Mouse (Mus musculus): ENCODE results near the gene AL731706.2. TPM values are rescaled to one million over a fixed set of nuclear protein-coding genes. Genes with fewer than 3 reads are reported as not detected.
A peak's percentile ranks its signal among the peaks of the same experiment; 100 is the strongest.

The AL731706.2 gene
- polyA plus RNA-seq (2015; fragmentation: Nextera tagmentation; extraction: Ambion mirVana), result 17.8 and 27.2 TPM in 2 replicates

GRCm38 (mm10) chr2:136885579-136885978 is at the start of gene AL731706.2:
Gene AL731706.2, minus strand, starts transcription at chr2:136885679.
- no peak for ATAC-seq
- H3K4me3 ChIP-seq (ENCODE audit: low read depth, low read length), result no peak within 1 kb of the TSS
- H3K9ac ChIP-seq (ENCODE audit: low read depth, low read length), result no peak within 1 kb of the TSS
- no peaks in the 10 kb centered on the region for H3K27me3 ChIP-seq (ENCODE audit: control insufficient read depth, insufficient read depth, low read depth, low read length)
- peaks cover 12% of the 10 kb centered on the region for H3K4me1 ChIP-seq (ENCODE audit: control insufficient read depth, insufficient read depth, low read length)
- peaks cover 10% of the 10 kb centered on the region; the same call in 1 of the 2 replicates for H3K36me3 ChIP-seq (ENCODE audit: control insufficient read depth, insufficient read depth, low read length)
- WGBS, result 97% methylated on average over 2 of the region's 2 CpGs
- no peak within 1 kb of the TSS for H3K27ac ChIP-seq (ENCODE audit: low read length)
- no peaks in the 10 kb centered on the region for H3K9me3 ChIP-seq (replicated peaks; ENCODE audit: control insufficient read depth, low read length, poor library complexity, severe bottlenecking)
- no peak within 1 kb of the TSS for H3K4me2 ChIP-seq (ENCODE audit: low read length)

DNA sequence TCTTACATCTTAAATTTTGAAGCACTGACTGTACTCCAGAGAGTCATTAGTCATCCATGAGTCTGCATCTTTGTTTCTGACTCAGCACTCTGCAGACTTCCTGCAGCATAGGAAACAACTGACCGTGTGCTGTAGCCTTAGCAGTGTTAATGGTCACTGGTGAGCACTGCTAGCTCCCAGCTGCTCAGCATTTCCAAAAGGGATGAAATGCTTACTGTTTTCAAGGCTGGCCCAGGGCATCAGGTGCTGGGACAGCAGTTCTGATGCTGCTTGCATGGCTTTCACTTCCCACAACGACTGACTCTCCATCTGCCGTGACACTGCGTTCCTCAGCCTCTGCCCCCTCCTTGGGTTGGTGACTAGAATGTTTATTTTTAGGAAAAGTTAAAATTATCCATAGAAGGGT is 35.5 kb upstream of the AL731706.2 start:
- H3K27ac ChIP-seq (ENCODE audit: low read length), result no peak overlapping the region
- H3K9ac ChIP-seq (ENCODE audit: low read depth, low read length), result no peak overlapping the region
- H3K4me1 ChIP-seq (ENCODE audit: control insufficient read depth, insufficient read depth, low read length), result no peaks in the 10 kb centered on the region
- H3K36me3 ChIP-seq (ENCODE audit: control insufficient read depth, insufficient read depth, low read length), result no peaks in the 10 kb centered on the region
- 73% methylated on average over 4 of the region's 4 CpGs for WGBS
- no peak overlapping the region for H3K4me2 ChIP-seq (ENCODE audit: low read length)
- no peaks in the 10 kb centered on the region for H3K27me3 ChIP-seq (ENCODE audit: control insufficient read depth, insufficient read depth, low read depth, low read length)
- ATAC-seq, result no peak
- H3K4me3 ChIP-seq (ENCODE audit: low read depth, low read length), result no peak overlapping the region
- H3K9me3 ChIP-seq (replicated peaks; ENCODE audit: control insufficient read depth, low read length, poor library complexity, severe bottlenecking), result no peaks in the 10 kb centered on the region

DNA sequence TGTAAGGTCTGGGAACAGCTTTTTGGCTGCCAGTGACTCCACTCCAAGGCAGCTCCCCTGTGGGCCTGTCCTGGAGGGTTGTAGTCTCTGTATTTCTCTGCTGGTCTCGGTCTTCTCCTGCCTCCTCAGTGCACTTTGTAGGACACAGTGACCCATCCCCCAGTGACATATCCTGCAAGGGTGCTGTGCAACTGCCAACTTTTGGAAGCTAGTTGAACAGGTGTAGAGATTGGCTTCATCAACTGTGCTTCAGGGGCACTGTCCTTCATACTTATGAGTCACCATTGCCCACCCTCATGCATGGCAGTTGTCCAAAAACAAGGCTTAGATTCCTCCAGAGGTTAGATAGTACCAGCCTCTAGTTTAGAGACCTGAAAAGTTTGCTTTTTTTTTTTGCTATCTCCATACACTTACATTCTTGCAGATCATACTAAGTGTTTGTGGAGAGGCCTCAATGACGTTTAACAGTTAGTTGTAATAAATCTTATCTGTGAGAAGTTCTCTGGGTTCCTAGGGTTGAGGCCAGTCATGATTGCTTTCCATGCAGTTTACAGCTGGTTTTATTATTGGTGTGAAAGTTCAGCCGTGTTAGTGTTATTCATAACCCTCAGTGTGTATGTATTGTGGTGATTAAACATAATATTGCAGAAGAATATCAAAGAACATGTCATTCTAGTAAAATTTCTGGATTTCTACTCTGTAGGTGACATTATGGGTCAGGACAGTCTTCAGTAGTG is 34.9 kb upstream of the AL731706.2 start:
- H3K27ac ChIP-seq (ENCODE audit: low read length), result no peak overlapping the region
- no peaks in the 10 kb centered on the region for H3K36me3 ChIP-seq (ENCODE audit: control insufficient read depth, insufficient read depth, low read length)
- 92% methylated on average over 3 of the region's 3 CpGs for WGBS
- H3K4me1 ChIP-seq (ENCODE audit: control insufficient read depth, insufficient read depth, low read length), result no peaks in the 10 kb centered on the region
- no peak for ATAC-seq
- H3K9ac ChIP-seq (ENCODE audit: low read depth, low read length), result no peak overlapping the region
- H3K4me2 ChIP-seq (ENCODE audit: low read length), result no peak overlapping the region
- H3K27me3 ChIP-seq (ENCODE audit: control insufficient read depth, insufficient read depth, low read depth, low read length), result no peaks in the 10 kb centered on the region
- H3K4me3 ChIP-seq (ENCODE audit: low read depth, low read length), result no peak overlapping the region
- H3K9me3 ChIP-seq (replicated peaks; ENCODE audit: control insufficient read depth, low read length, poor library complexity, severe bottlenecking), result no peaks in the 10 kb centered on the region

DNA sequence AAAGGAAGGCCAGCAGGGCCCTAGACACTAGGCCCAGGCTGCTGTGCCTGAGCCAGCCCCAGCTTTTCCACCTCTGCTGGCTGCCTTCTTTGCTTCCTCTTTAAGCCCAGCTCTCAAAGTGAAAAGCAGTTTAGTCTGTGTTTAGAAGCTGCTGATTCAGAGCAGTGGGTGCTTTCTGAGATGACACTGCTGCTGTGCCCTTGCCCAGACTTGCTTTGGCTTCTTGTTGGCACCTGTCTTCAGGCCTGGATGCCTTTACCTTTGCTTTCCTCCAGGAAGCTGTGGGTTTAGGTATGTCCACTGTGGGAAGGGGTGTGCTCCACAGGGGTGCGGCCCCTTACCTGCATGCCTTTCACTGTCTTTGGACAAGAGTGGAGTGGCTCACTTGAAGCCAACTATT is 34.0 kb upstream of the AL731706.2 start:
- H3K4me1 ChIP-seq (ENCODE audit: control insufficient read depth, insufficient read depth, low read length), result no peaks in the 10 kb centered on the region
- H3K36me3 ChIP-seq (ENCODE audit: control insufficient read depth, insufficient read depth, low read length), result no peaks in the 10 kb centered on the region
- no peak overlapping the region for H3K4me2 ChIP-seq (ENCODE audit: low read length)
- H3K27ac ChIP-seq (ENCODE audit: low read length), result no peak overlapping the region
- no peaks in the 10 kb centered on the region for H3K9me3 ChIP-seq (replicated peaks; ENCODE audit: control insufficient read depth, low read length, poor library complexity, severe bottlenecking)
- no peak overlapping the region for H3K4me3 ChIP-seq (ENCODE audit: low read depth, low read length)
- no peak for ATAC-seq
- WGBS, result 96% methylated on average over 1 of the region's 1 CpGs
- no peaks in the 10 kb centered on the region for H3K27me3 ChIP-seq (ENCODE audit: control insufficient read depth, insufficient read depth, low read depth, low read length)
- no peak overlapping the region for H3K9ac ChIP-seq (ENCODE audit: low read depth, low read length)

DNA sequence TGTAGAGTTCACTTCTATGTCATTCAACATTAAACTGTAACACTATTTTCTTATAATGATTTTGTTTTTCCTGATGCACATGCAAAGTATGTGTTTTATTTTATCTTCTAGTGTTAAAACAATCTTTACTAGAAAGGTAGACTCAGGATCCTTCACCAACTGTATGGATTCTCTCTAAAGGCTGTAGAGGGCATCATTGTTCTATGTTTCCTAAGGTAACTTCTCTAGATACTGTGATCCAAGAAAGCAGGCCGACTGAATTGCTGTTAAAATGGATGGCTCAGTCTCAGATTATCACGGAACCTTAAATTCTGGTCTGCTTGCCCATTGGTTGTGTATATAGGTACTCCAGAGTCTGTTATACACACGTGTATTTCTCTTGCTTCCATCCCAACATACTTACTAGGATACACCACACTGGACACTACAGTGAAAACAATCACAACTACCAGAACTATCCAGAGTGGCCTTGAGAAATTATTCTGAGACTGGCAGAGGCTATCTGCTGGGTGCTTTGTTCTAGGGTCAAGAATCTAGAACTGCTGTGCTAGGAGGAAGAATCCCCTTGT is 28.9 kb upstream of the AL731706.2 start:
- no peaks in the 10 kb centered on the region for H3K27me3 ChIP-seq (ENCODE audit: control insufficient read depth, insufficient read depth, low read depth, low read length)
- no peaks in the 10 kb centered on the region for H3K9me3 ChIP-seq (replicated peaks; ENCODE audit: control insufficient read depth, low read length, poor library complexity, severe bottlenecking)
- WGBS, result 44% methylated on average over 3 of the region's 3 CpGs
- no peaks in the 10 kb centered on the region for H3K36me3 ChIP-seq (ENCODE audit: control insufficient read depth, insufficient read depth, low read length)
- no peak overlapping the region for H3K27ac ChIP-seq (ENCODE audit: low read length)
- H3K4me1 ChIP-seq (ENCODE audit: control insufficient read depth, insufficient read depth, low read length), result no peaks in the 10 kb centered on the region; the same call in 1 of the 2 replicates
- H3K4me3 ChIP-seq (ENCODE audit: low read depth, low read length), result no peak overlapping the region
- H3K9ac ChIP-seq (ENCODE audit: low read depth, low read length), result no peak overlapping the region
- no peak overlapping the region for H3K4me2 ChIP-seq (ENCODE audit: low read length)
- peak; percentile 84 for ATAC-seq

DNA sequence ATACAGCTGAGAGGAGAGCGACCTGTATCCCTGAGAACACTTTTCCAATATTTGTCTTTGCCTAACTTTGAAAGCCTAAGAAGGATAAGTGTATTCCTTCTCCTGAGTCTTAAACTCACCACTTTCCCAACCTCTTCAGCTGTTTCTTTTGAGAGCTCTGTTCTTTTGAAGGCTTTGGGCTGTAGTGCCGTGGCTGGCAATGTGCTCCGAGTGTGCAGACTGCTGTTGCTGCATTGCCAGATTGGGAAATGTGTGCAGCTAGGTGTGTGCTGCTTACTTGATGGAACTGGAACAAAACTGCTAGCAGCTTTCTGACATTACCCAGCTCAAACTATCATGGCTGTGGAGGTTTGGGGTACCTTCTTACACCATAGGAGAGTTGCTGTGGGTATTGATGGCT is 27.5 kb upstream of the AL731706.2 start:
- Histone ChIP-seq H3K4me1 (ENCODE audit: control insufficient read depth, insufficient read depth, low read length) (no peaks in the 10 kb centered on the region; the same call in 1 of the 2 replicates), H3K27ac (ENCODE audit: low read length) (no peak overlapping the region), H3K27me3 (ENCODE audit: control insufficient read depth, insufficient read depth, low read depth, low read length) (no peaks in the 10 kb centered on the region), H3K9me3 (replicated peaks; ENCODE audit: control insufficient read depth, low read length, poor library complexity, severe bottlenecking) (no peaks in the 10 kb centered on the region), H3K4me2 (ENCODE audit: low read length) (no peak overlapping the region), H3K36me3 (ENCODE audit: control insufficient read depth, insufficient read depth, low read length) (no peaks in the 10 kb centered on the region), H3K4me3 (ENCODE audit: low read depth, low read length) (no peak overlapping the region), H3K9ac (ENCODE audit: low read depth, low read length) (no peak overlapping the region)
- WGBS, result 17% methylated on average over 3 of the region's 3 CpGs
- ATAC-seq, result no peak

DNA sequence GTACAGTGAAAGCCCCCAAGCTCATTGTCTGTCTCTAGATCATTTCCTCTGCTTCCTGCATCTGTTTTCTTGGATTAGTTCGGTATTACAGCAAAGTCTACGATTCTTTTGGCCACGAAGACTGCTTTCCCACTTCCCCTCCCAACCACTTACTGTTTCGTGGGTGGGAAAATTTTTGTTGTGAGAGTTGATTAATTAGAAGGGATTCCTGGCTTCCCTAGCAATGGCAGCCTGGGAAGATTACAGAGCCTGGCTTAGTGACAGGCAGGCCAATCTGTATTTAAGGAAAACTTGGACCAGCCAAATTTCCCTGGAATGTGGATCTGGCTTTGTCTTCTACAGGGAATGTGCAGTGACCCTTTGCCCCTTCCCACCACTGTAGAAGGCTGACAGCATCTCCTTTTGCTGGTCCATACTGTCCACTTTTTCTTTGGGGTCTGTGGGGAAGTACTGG is 26.5 kb upstream of the AL731706.2 start:
- no peak for ATAC-seq
- WGBS, result 6% methylated on average over 4 of the region's 4 CpGs
- Histone ChIP-seq H3K4me3 (ENCODE audit: low read depth, low read length) (no peak overlapping the region), H3K36me3 (ENCODE audit: control insufficient read depth, insufficient read depth, low read length) (no peaks in the 10 kb centered on the region), H3K9me3 (replicated peaks; ENCODE audit: control insufficient read depth, low read length, poor library complexity, severe bottlenecking) (no peaks in the 10 kb centered on the region), H3K27ac (ENCODE audit: low read length) (no peak overlapping the region), H3K27me3 (ENCODE audit: control insufficient read depth, insufficient read depth, low read depth, low read length) (no peaks in the 10 kb centered on the region), H3K4me2 (ENCODE audit: low read length) (no peak overlapping the region), H3K4me1 (ENCODE audit: control insufficient read depth, insufficient read depth, low read length) (no peaks in the 10 kb centered on the region; the same call in 1 of the 2 replicates), H3K9ac (ENCODE audit: low read depth, low read length) (no peak overlapping the region)

- no peak for ATAC-seq
- Histone ChIP-seq H3K9ac (ENCODE audit: low read depth, low read length) (no peak overlapping the region), H3K36me3 (ENCODE audit: control insufficient read depth, insufficient read depth, low read length) (peaks cover 6% of the 10 kb centered on the region), H3K27me3 (ENCODE audit: control insufficient read depth, insufficient read depth, low read depth, low read length) (no peaks in the 10 kb centered on the region), H3K4me1 (ENCODE audit: control insufficient read depth, insufficient read depth, low read length) (no peaks in the 10 kb centered on the region; the same call in 1 of the 2 replicates), H3K27ac (ENCODE audit: low read length) (no peak overlapping the region), H3K9me3 (replicated peaks; ENCODE audit: control insufficient read depth, low read length, poor library complexity, severe bottlenecking) (no peaks in the 10 kb centered on the region), H3K4me2 (ENCODE audit: low read length) (no peak overlapping the region), H3K4me3 (ENCODE audit: low read depth, low read length) (no peak overlapping the region)
- 76% methylated on average over 2 of the region's 2 CpGs for WGBS
These were observed 23.8 kb upstream of the AL731706.2 start for GRCm38 (mm10) chr2:136909298-136909697.

DNA sequence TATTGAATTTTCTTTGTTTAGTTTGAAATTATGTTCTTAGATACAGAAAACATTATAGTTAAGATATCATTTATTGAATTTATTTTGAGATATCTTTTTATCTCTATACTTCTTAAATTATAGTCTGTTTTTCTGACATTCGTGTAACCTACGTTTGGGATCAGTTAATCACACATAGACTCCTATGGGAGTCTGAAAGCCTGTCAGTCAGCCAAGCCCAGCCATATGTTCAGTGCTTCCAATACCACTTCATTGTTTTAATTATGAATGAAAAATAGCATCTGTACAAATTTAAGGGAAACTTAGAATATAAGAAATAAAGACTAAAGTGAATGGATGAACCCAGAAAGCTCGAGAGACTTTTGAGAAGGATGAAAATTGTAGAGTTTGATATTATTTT is 23.1 kb upstream of the AL731706.2 start:
- Histone ChIP-seq H3K4me1 (ENCODE audit: control insufficient read depth, insufficient read depth, low read length) (no peaks in the 10 kb centered on the region; the same call in 1 of the 2 replicates), H3K9me3 (replicated peaks; ENCODE audit: control insufficient read depth, low read length, poor library complexity, severe bottlenecking) (no peaks in the 10 kb centered on the region), H3K27me3 (ENCODE audit: control insufficient read depth, insufficient read depth, low read depth, low read length) (no peaks in the 10 kb centered on the region), H3K9ac (ENCODE audit: low read depth, low read length) (no peak overlapping the region), H3K4me2 (ENCODE audit: low read length) (no peak overlapping the region), H3K27ac (ENCODE audit: low read length) (no peak overlapping the region), H3K36me3 (ENCODE audit: control insufficient read depth, insufficient read depth, low read length) (peaks cover 6% of the 10 kb centered on the region), H3K4me3 (ENCODE audit: low read depth, low read length) (no peak overlapping the region)
- WGBS, result 69% methylated on average over 3 of the region's 3 CpGs
- ATAC-seq, result no peak

All from midbrain, embryonic 16.5 days (tissue).